Comparison of ENCODE assay signal across 9 mouse cellular contexts in the genomic region with DNA sequence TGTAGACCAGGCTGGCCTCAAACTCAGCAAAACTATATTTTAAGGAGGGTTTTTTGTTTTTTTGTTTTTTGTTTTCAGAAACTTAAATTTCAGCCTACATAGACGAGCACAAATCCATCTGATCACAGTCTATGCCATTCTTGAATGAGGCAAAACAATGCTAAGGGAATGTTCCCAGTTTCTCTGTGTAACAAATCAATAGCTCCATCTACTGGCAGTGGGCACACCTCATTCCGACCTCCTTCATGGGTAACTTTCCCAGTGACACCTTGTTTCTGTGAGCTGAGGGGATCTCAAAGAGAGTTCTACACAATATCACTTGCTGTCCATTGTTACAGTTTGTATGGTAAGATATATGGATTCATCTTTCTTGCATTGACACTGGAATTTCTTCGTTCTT.
DNase-seq lines count a peak whose midpoint lies in the region; ATAC-seq and TF ChIP-seq lines count a peak whose summit lies in the region.
"Had no signal": no experiment of that assay in that cellular context is flagged by ENCODE, and none has a peak within 500 bp of the region (broad histone marks: within the 10 kb centered on the region; RNA-seq: fewer than 3 reads in every experiment).

No protein-coding gene starts in this region.

- H3K4me2 ChIP-seq in midbrain, embryonic 14.5 days (ENCODE audit: low read length): no peak overlapping the region
- H3K4me2 ChIP-seq in midbrain, embryonic 16.5 days (ENCODE audit: low read length): no peak overlapping the region
- H3K4me2 ChIP-seq in hindbrain, postnatal 0 days (ENCODE audit: low read depth, low read length): no peak overlapping the region
- no peak overlapping the region for H3K4me2 ChIP-seq in stomach, postnatal 0 days (replicated peaks; ENCODE audit: low read depth)
- H3K4me2 ChIP-seq: hindbrain, embryonic 15.5 days had no signal

- no peaks in the 10 kb centered on the region for H3K27me3 ChIP-seq in midbrain, embryonic 14.5 days (ENCODE audit: control insufficient read depth, insufficient read depth, low read length)
- H3K27me3 ChIP-seq in midbrain, embryonic 16.5 days (ENCODE audit: control insufficient read depth, insufficient read depth, low read depth, low read length): no peaks in the 10 kb centered on the region
- H3K27me3 ChIP-seq in hindbrain, postnatal 0 days (ENCODE audit: insufficient read depth, low read length): no peaks in the 10 kb centered on the region
- H3K27me3 ChIP-seq in stomach, postnatal 0 days (ENCODE audit: control insufficient read depth, insufficient read depth, low read length): no peaks in the 10 kb centered on the region
- H3K27me3 ChIP-seq: hindbrain, embryonic 15.5 days had no signal

- DNase-seq in frontal cortex, postnatal 10 days (ENCODE audit: low spot score in 2 of 2): no peak
- DNase-seq in midbrain, embryonic 14.5 days: peak; percentile 66
- DNase-seq in hindbrain, postnatal 0 days (ENCODE audit: low spot score): peak; percentile 67
- DNase-seq in stomach, postnatal 0 days (ENCODE audit: low spot score): no peak
- no peak for DNase-seq in gastrocnemius, postnatal 25 days
- DNase-seq in thymus, postnatal 4 days: no peak

- TF ChIP-seq EP300 in stomach, postnatal 0 days (optimal IDR thresholded peaks at IDR 0.05): no peak

- peak; percentile 69 for TF ChIP-seq CTCF in hindbrain, postnatal 0 days (IDR thresholded peaks at IDR 0.05; ENCODE audit: low read depth)
- TF ChIP-seq CTCF in stomach, postnatal 0 days (IDR thresholded peaks at IDR 0.05; ENCODE audit: low read depth): peak; percentile 68

- no peaks in the 10 kb centered on the region for H3K4me1 ChIP-seq in midbrain, embryonic 14.5 days (ENCODE audit: control insufficient read depth, insufficient read depth, low read length)
- H3K4me1 ChIP-seq in midbrain, embryonic 16.5 days (ENCODE audit: control insufficient read depth, insufficient read depth, low read length): no peaks in the 10 kb centered on the region
- no peaks in the 10 kb centered on the region for H3K4me1 ChIP-seq in hindbrain, postnatal 0 days (ENCODE audit: insufficient read depth, low read length)
- no peaks in the 10 kb centered on the region for H3K4me1 ChIP-seq in stomach, postnatal 0 days (replicated peaks; ENCODE audit: control insufficient read depth, insufficient read depth)
- H3K4me1 ChIP-seq: hindbrain, embryonic 15.5 days had no signal

- H3K9ac ChIP-seq in midbrain, embryonic 14.5 days (replicated peaks; ENCODE audit: low read length): no peak overlapping the region
- H3K9ac ChIP-seq in midbrain, embryonic 16.5 days (ENCODE audit: low read depth, low read length): no peak overlapping the region
- no peak overlapping the region for H3K9ac ChIP-seq in hindbrain, postnatal 0 days (replicated peaks; ENCODE audit: low read length)
- H3K9ac ChIP-seq in stomach, postnatal 0 days (ENCODE audit: low read length): no peak overlapping the region
- H3K9ac ChIP-seq: hindbrain, embryonic 15.5 days had no signal

- WGBS in midbrain, embryonic 14.5 days: 20% methylated on average over 3 of the region's 3 CpGs
- WGBS in midbrain, embryonic 16.5 days: 19% methylated on average over 3 of the region's 3 CpGs
- WGBS in hindbrain, postnatal 0 days: 19% methylated on average over 3 of the region's 3 CpGs
- 17% methylated on average over 3 of the region's 3 CpGs for WGBS in stomach, postnatal 0 days

- no peak overlapping the region for H3K27ac ChIP-seq in midbrain, embryonic 14.5 days (replicated peaks; ENCODE audit: low read depth, low read length)
- H3K27ac ChIP-seq in midbrain, embryonic 16.5 days (ENCODE audit: low read length): no peak overlapping the region
- no peak overlapping the region for H3K27ac ChIP-seq in hindbrain, postnatal 0 days
- no peak overlapping the region for H3K27ac ChIP-seq in stomach, postnatal 0 days (replicated peaks)
- H3K27ac ChIP-seq: hindbrain, embryonic 15.5 days had no signal

- ATAC-seq in frontal cortex, adult (ENCODE audit: low TSS enrichment): peak; percentile 95
- no peak for ATAC-seq in midbrain, embryonic 14.5 days (ENCODE audit: low FRiP score, low TSS enrichment)
- ATAC-seq in midbrain, embryonic 16.5 days: no peak
- ATAC-seq in hindbrain, postnatal 0 days: 0 out of 2 replicates have a peak, but pooled peaks have one; percentile 38
- no peak for ATAC-seq in stomach, postnatal 0 days (ENCODE audit: low FRiP score, low TSS enrichment)

- no peaks in the 10 kb centered on the region for H3K9me3 ChIP-seq in midbrain, embryonic 14.5 days (ENCODE audit: control insufficient read depth, low read length)
- no peaks in the 10 kb centered on the region for H3K9me3 ChIP-seq in midbrain, embryonic 16.5 days (replicated peaks; ENCODE audit: control insufficient read depth, low read length, poor library complexity, severe bottlenecking)
- no peaks in the 10 kb centered on the region for H3K9me3 ChIP-seq in hindbrain, postnatal 0 days (ENCODE audit: low read length)
- no peaks in the 10 kb centered on the region for H3K9me3 ChIP-seq in stomach, postnatal 0 days (ENCODE audit: control insufficient read depth, low read length)
- H3K9me3 ChIP-seq: hindbrain, embryonic 15.5 days had no signal

- H3K36me3 ChIP-seq in midbrain, embryonic 14.5 days (ENCODE audit: control insufficient read depth, insufficient read depth, low read length): no peaks in the 10 kb centered on the region
- no peaks in the 10 kb centered on the region for H3K36me3 ChIP-seq in midbrain, embryonic 16.5 days (ENCODE audit: control insufficient read depth, insufficient read depth, low read length)
- H3K36me3 ChIP-seq in hindbrain, postnatal 0 days (ENCODE audit: insufficient read depth, low read length): no peaks in the 10 kb centered on the region
- no peaks in the 10 kb centered on the region for H3K36me3 ChIP-seq in stomach, postnatal 0 days (ENCODE audit: control insufficient read depth, insufficient read depth, low read length)
- H3K36me3 ChIP-seq: hindbrain, embryonic 15.5 days had no signal

- H3K4me3 ChIP-seq in midbrain, embryonic 14.5 days (replicated peaks; ENCODE audit: low read depth, low read length): no peak overlapping the region
- no peak overlapping the region for H3K4me3 ChIP-seq in midbrain, embryonic 16.5 days (ENCODE audit: low read depth, low read length)
- H3K4me3 ChIP-seq in hindbrain, postnatal 0 days (ENCODE audit: low read length): no peak overlapping the region
- H3K4me3 ChIP-seq in stomach, postnatal 0 days (ENCODE audit: low read depth, low read length): no peak overlapping the region
- H3K4me3 ChIP-seq: hindbrain, embryonic 15.5 days had no signal

Comparison
In these comparisons a context has a peak if more than half of its experiments do, and no peak if none do; other contexts are left out.
1. ATAC-seq: peak in frontal cortex, adult (single experiment) and hindbrain, postnatal 0 days (single experiment); none in midbrain, embryonic 14.5 days (single experiment), midbrain, embryonic 16.5 days (single experiment) and stomach, postnatal 0 days (single experiment).
2. DNase-seq: peak in midbrain, embryonic 14.5 days (single experiment) and hindbrain, postnatal 0 days (single experiment); none in frontal cortex, postnatal 10 days (0 of 2), stomach, postnatal 0 days (single experiment), gastrocnemius, postnatal 25 days (single experiment) and thymus, postnatal 4 days (single experiment).